Mouse (Mus musculus) neural tube, embryonic 13.5 days (tissue): ENCODE measurements at regions not wholly inside any gene's neighbourhood (a gene's known extent, or its start where the extent isn't known, plus 50 kb on each side); places are given as distances from the start of the nearest gene placed in this dataset.

ENCODE experiments used
- ATAC-seq: fragments of 200-750 bp; cut with Nextera tagmentation; 2 replicates; pipeline ENCODE4 v1.8.0; 2017; ENCODE audit warnings: low read depth, mild to moderate bottlenecking, moderate TSS enrichment, moderate library complexity
- H3K27ac ChIP-seq: fragments of 300-500 bp; sonication (generic); replicated peaks from 2 replicates; pipeline ENCODE4 v1.5.1; 2015; ENCODE audit warnings: moderate library complexity, mild to moderate bottlenecking, inconsistent platforms
- H3K27me3 ChIP-seq: fragments of 300-500 bp; sonication (generic); 2 replicates; pipeline ENCODE4 v1.6.1; 2015; ENCODE audit warnings: mild to moderate bottlenecking, inconsistent platforms
- H3K36me3 ChIP-seq: fragments of 300-500 bp; sonication (generic); 2 replicates; pipeline ENCODE4 v1.6.1; 2015; ENCODE audit warnings: mild to moderate bottlenecking, inconsistent platforms
- H3K4me1 ChIP-seq: fragments of 300-500 bp; sonication (generic); replicated peaks from 2 replicates; pipeline ENCODE4 v1.6.1; 2015; ENCODE audit warnings: inconsistent platforms
- H3K4me2 ChIP-seq: fragments of 300-500 bp; sonication (generic); 2 replicates; pipeline ENCODE4 v1.6.1; 2015; ENCODE audit warnings: inconsistent platforms, mild to moderate bottlenecking, moderate library complexity
- H3K4me3 ChIP-seq: fragments of 300-500 bp; sonication (generic); 2 replicates; pipeline ENCODE4 v1.5.1; 2015; ENCODE audit warnings: mild to moderate bottlenecking, inconsistent platforms
- H3K9ac ChIP-seq: fragments of 300-500 bp; sonication (generic); 2 replicates; pipeline ENCODE4 v1.6.1; 2015; ENCODE audit warnings: moderate library complexity, mild to moderate bottlenecking, inconsistent platforms
- H3K9me3 ChIP-seq: fragments of 300-500 bp; sonication (generic); 2 replicates; pipeline ENCODE4 v1.6.1; 2016; ENCODE audit warnings: inconsistent platforms
- WGBS: fragments of 180-500 bp; shearing (Covaris S2); methylation state at CpG from one replicate; pipeline ENCODE4 v1.1.7; 2015; 5-methylcytosine and 5-hydroxymethylcytosine counted together

DNA sequence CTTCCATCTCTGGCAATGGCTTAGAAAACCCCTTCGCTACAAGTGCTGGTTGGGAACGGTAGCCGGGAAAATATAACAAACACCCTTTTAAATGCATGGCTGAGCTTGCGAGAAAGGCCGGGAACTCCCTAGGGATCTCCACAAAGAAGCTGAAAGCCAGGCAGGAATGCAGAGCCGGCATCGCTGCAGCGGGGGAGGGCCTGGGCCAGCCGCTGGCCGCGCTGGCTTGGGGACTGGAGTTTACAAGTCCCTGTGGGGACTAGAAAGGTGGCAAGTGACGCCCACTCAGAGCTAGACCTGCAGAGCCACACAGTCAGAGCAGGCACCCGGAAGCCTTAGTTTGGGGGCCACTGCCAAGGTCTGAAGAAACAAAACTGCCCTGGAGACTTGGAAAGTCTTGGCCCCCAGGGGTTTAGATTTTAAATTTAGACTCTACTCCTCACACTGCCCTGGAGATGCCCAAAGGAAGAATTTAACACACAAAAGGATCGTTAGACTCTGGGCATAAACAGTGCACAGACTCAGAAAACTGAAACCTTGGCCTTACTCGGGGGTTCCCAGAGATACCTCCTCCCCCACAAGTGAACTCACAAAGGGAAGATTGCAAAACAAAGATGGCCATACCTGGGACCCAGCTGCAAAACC, 59.4 kb downstream of the 1700001O22Rik start:
- Histone ChIP-seq H3K4me3 (no peak overlapping the region), H3K4me1 (peaks cover 26% of the 10 kb centered on the region), H3K9ac (peak overlapping the region; percentile 61), H3K4me2 (peak overlapping the region; percentile 33), H3K36me3 (no peaks in the 10 kb centered on the region), H3K9me3 (no peaks in the 10 kb centered on the region), H3K27me3 (no peaks in the 10 kb centered on the region), H3K27ac (peak overlapping the region; percentile 94)
- peak; percentile 79 for ATAC-seq
- 2% methylated on average over 15 of the region's 15 CpGs for WGBS

DNA sequence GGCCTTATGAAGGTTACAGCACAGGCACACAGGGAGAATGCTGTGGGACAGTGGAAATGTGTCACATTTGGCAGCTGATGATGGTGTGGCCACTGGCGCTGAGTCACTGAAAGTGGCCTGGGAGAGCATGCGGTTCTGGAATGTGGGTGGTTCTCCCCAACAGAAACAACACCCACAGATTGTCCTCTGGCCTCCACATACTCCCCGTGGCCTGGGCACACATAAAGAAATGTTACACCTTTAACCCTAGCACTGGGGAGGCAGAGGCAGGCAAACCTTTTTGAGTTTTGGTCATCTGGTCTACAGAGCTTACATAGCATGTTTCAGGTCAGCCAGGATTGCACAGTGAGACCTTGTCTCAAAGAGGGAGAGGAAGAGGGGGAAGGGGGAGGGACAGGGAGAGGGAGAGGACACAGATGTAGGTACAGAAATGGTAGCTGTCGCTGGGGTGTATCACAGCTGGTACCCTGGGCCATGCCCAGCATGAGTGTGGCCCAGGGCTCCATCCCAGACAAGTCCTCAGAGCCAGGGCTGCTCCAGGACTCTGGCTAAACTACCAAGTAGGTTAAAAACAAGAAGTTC, 60.1 kb downstream of the 1700001O22Rik start:
- Histone ChIP-seq H3K9ac (peak overlapping the region; percentile 61), H3K4me2 (peak overlapping the region; percentile 33), H3K27me3 (no peaks in the 10 kb centered on the region)

DNA sequence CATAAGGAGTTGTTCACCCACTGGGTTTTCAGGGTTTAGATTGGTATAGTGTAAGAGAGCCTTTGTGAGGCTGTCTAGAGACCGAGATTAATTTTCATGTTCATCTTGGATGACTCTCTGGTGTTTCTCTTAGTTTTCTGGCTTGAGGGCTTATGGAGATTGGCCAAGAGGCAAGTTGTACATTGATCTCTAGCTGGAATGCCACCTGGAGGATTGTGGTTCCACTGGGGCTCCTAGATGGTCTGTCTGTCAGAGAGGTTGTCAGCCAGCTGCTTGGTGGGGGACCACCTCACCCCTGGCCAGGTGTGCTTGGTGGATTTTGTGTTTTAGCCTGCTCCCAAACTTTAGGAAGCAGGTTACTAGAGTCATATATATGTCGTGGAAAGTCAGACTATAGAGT, 62.0 kb downstream of the 1700001O22Rik start:
- H3K27me3 ChIP-seq: no peaks in the 10 kb centered on the region
- 92% methylated on average over 2 of the region's 2 CpGs for WGBS

More for the DNA sequence above, 60.1 kb downstream of the 1700001O22Rik start:
- Histone ChIP-seq H3K36me3 (no peaks in the 10 kb centered on the region), H3K27ac (peak overlapping the region; percentile 94), H3K9me3 (no peaks in the 10 kb centered on the region), H3K4me1 (peaks cover 33% of the 10 kb centered on the region), H3K4me3 (no peak overlapping the region)
- WGBS: 37% methylated on average over 4 of the region's 4 CpGs
- ATAC-seq: peak; percentile 72

DNA sequence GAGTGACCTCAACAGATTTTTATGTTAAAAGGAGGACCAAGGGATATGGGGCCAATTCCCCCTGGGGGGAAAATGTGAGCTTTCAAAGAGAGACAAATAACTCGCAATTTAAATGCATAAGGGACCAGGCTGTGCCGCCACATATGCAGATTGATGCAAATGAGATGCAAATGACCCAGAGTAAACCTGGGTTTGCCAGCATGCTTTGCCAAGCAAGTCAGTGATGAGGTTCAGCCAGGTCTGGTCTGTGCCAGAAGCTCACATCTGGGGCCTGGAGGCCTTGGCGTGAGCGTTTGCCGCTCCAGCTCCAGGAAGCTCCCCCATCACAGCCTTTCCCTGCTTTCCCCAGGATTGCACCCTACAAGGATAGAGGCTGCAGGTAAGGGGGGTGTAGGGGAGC, 65.7 kb downstream of the 1700001O22Rik start:
- H3K4me1 ChIP-seq: peaks cover 45% of the 10 kb centered on the region
- no peaks in the 10 kb centered on the region for H3K27me3 ChIP-seq
- peak overlapping the region; percentile 82 for H3K27ac ChIP-seq
- no peak overlapping the region for H3K4me3 ChIP-seq
- H3K9me3 ChIP-seq: no peaks in the 10 kb centered on the region
- H3K9ac ChIP-seq: no peak overlapping the region
- peak; percentile 81 for ATAC-seq
- no peaks in the 10 kb centered on the region for H3K36me3 ChIP-seq
- 33% methylated on average over 5 of the region's 5 CpGs for WGBS
- no peak overlapping the region for H3K4me2 ChIP-seq

More for the DNA sequence above, 62.0 kb downstream of the 1700001O22Rik start:
- Histone ChIP-seq H3K4me3 (no peak overlapping the region), H3K4me1 (peaks cover 51% of the 10 kb centered on the region), H3K27ac (no peak overlapping the region), H3K9me3 (no peaks in the 10 kb centered on the region), H3K9ac (no peak overlapping the region), H3K4me2 (no peak overlapping the region), H3K36me3 (no peaks in the 10 kb centered on the region)
- no peak for ATAC-seq

DNA sequence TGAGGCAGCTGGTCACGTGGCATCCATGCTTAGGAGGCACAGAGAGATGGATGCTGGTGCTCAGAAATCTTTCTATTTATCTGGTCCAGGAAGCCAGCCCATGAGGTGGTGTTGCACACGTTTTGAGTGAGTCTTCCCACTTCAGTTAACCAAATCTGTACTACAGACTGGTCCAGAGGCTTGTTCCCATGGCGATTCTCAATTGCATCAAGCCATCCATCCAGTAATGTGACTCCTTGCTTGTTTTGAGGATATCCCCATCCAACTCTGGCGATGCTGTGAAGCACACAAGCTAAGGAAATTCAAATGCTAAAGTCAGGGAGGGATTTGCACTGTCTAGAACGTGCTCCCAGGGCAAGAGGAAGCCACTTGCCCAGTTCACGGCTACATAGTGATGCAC, 66.8 kb downstream of the 1700001O22Rik start:
- ATAC-seq: no peak
- Histone ChIP-seq H3K4me1 (peaks cover 40% of the 10 kb centered on the region), H3K9ac (no peak overlapping the region), H3K9me3 (no peaks in the 10 kb centered on the region), H3K27ac (peak overlapping the region; percentile 82), H3K4me2 (no peak overlapping the region), H3K36me3 (no peaks in the 10 kb centered on the region), H3K4me3 (no peak overlapping the region), H3K27me3 (no peaks in the 10 kb centered on the region)
- 51% methylated on average over 6 of the region's 6 CpGs for WGBS

DNA sequence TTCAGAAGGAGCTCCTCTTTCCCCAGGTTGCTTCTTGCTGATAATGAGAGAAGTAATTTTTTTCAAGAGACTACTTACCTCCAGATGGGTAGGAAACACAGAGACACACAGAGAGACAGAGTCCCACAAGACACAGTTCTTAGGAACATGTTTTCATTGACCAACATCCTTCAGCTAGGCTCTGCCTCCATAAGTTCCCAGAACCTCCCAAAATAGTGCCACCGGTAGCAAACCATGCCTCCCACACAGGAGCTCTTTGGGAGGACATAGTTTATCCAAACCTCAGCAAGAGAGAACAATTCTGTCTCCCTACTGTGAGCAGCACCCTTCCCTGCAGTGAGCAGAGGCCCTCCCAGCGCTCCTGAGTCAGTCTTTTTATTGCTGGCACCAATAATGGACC, 67.2 kb downstream of the 1700001O22Rik start:
- no peak for ATAC-seq
- WGBS: 53% methylated on average over 2 of the region's 2 CpGs
- no peaks in the 10 kb centered on the region for H3K27me3 ChIP-seq

DNA sequence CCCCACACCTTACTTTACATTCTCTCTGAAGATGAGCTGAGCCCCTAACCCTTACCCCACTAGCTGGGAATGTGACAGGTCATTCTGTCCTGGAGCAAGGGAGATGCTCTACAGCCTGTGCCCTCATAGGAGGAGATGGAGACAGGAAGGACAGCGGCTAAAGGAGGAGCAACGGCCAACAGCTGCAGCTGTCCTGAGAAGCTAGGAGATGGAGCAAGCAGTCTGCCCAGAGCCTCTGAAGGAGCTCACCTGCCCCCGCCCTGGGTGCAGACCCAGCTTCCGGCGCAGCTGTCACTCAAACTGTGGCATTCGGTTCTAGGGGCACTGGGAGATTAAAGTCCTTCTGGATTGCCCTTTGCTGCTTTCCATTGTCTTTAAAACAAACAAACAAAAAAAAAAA, 69.6 kb downstream of the 1700001O22Rik start:
- no peak overlapping the region for H3K4me2 ChIP-seq
- H3K27me3 ChIP-seq: no peaks in the 10 kb centered on the region
- no peaks in the 10 kb centered on the region for H3K36me3 ChIP-seq
- WGBS: 36% methylated on average over 6 of the region's 6 CpGs
- 0 out of 2 replicates have a peak overlapping the region, but pooled peaks have one; percentile 5 for H3K27ac ChIP-seq
- H3K9ac ChIP-seq: 0 out of 2 replicates have a peak overlapping the region, but pooled peaks have one; percentile 12
- no peak overlapping the region for H3K4me3 ChIP-seq
- peaks cover 38% of the 10 kb centered on the region for H3K4me1 ChIP-seq
- ATAC-seq: no peak
- H3K9me3 ChIP-seq: no peaks in the 10 kb centered on the region

More for the DNA sequence above, 67.2 kb downstream of the 1700001O22Rik start:
- Histone ChIP-seq H3K4me3 (no peak overlapping the region), H3K9ac (no peak overlapping the region), H3K4me1 (peaks cover 40% of the 10 kb centered on the region), H3K4me2 (no peak overlapping the region), H3K9me3 (no peaks in the 10 kb centered on the region), H3K36me3 (no peaks in the 10 kb centered on the region), H3K27ac (peak overlapping the region; percentile 82)

DNA sequence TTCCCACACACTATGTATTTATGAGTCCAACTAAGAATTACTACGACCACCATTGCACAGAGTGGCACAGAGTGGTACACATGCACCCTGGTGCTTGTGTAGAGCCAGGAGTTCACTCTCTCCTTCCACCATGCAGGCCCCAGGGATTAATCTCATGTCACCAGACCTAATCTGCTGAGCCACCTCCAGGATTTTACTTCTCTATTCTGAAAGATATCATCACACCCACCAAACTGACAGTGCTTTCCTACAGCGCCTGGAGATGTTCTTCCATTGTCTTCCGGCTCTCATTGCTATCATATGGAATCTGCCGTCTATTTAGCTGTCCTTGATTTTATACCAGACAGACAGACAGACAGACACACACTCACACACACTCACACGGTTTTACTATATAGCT, 71.6 kb downstream of the 1700001O22Rik start:
- 98% methylated on average over 5 of the region's 5 CpGs for WGBS
- Histone ChIP-seq H3K9ac (no peak overlapping the region), H3K4me3 (no peak overlapping the region), H3K9me3 (no peaks in the 10 kb centered on the region), H3K4me1 (peaks cover 19% of the 10 kb centered on the region), H3K36me3 (no peaks in the 10 kb centered on the region), H3K27ac (no peak overlapping the region), H3K27me3 (no peaks in the 10 kb centered on the region), H3K4me2 (no peak overlapping the region)
- ATAC-seq: no peak

DNA sequence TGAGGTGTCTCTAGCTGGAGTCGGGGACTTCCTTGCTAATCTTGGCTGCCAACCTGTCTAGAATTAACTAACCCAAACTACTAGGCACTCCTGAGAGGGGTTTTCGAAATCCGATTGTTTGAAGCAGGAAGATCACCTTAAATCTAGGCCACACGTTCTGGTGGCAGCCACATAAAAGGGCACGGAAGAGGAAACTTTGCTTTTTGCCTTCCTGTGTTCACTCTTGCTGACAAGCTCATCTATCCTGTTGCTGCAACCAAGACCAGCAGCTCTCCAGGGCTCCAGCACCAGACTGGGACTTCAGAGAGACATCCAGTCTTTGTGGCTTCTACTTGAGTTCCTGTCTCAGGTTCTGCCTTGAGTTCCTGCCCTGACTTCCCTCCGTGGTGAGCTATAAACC, 75.5 kb downstream of the 1700001O22Rik start:
- H3K4me3 ChIP-seq: no peak overlapping the region
- no peaks in the 10 kb centered on the region for H3K9me3 ChIP-seq
- H3K27me3 ChIP-seq: no peaks in the 10 kb centered on the region
- no peak overlapping the region for H3K27ac ChIP-seq
- ATAC-seq: no peak
- no peaks in the 10 kb centered on the region for H3K36me3 ChIP-seq
- no peak overlapping the region for H3K4me2 ChIP-seq
- no peak overlapping the region for H3K9ac ChIP-seq
- peaks cover 36% of the 10 kb centered on the region for H3K4me1 ChIP-seq
- 86% methylated on average over 6 of the region's 6 CpGs for WGBS

DNA sequence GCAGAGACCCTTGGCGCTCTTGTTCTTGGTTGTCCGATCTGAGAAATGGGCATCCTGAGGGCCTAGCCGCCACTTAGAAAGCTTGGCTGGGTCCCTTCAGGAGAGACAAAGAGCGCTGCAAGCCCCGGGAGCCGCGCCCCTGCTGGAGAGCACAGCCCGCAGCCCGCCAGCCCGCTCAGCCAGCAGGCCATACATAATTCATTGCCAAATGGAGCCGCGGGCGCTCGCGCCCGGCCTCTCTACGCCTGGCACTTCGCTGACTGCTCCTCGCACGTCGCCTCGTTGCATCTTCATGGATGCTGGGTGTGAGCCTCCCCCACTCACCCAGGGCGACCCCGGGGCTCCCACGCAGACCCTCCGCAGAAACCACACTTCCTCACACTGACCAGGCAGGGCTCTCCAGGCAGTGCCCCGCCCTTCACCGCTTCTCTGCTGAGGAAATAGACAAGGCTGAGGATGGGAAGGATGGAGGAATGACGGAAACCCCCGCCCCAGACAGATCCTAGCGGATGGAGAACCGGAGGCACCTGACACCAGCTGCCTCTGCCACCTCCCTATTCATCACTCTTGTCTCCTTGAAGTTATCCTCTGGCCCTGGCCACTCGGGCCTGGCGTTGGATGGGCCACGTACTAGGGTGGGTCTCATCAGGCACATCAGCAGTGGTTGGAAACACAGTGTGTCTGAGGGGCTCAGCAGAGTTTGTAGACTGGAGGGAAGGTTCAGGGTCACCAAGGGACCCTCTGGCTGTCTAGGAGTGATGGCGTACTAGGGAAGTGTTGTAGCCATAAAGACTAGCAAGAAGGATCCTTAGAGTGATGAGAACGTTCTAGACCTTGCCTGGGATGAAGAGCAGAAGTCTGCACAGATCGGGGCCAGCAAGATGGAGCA, 77.6 kb downstream of the 1700001O22Rik start:
- Histone ChIP-seq H3K27me3 (no peaks in the 10 kb centered on the region), H3K4me3 (no peak overlapping the region), H3K4me1 (peaks cover 57% of the 10 kb centered on the region), H3K9ac (peak overlapping the region; percentile 67), H3K27ac (peak overlapping the region; percentile 100), H3K9me3 (no peaks in the 10 kb centered on the region), H3K4me2 (peak overlapping the region; percentile 44), H3K36me3 (no peaks in the 10 kb centered on the region)
- peak; percentile 64 for ATAC-seq
- WGBS: 10% methylated on average over 38 of the region's 38 CpGs

DNA sequence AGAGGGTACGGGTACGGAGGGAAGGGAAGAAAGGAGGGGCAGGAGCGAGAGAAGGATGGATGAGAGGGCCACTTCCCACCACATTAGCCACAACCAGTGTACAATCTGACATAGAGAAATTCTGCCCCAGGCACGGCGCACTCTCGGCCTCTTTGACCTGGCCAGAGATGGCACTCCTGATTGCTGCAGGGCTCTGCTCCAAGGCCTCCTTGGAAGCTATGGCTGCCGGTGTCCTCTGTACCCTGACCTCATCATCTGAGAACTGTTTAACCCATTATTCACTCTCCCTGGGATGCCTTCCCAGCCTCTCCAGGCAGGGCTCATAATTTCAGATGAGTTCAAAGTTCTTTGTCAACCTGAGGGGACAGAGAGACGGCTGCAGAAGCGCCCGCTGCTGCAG, 78.3 kb downstream of the 1700001O22Rik start:
- no peaks in the 10 kb centered on the region for H3K27me3 ChIP-seq
- H3K4me3 ChIP-seq: no peak overlapping the region
- H3K4me2 ChIP-seq: peak overlapping the region; percentile 44
- ATAC-seq: no peak
- H3K9ac ChIP-seq: peak overlapping the region; percentile 67
- H3K9me3 ChIP-seq: no peaks in the 10 kb centered on the region
- no peaks in the 10 kb centered on the region for H3K36me3 ChIP-seq
- H3K4me1 ChIP-seq: peaks cover 64% of the 10 kb centered on the region
- peak overlapping the region; percentile 100 for H3K27ac ChIP-seq
- 31% methylated on average over 10 of the region's 10 CpGs for WGBS

DNA sequence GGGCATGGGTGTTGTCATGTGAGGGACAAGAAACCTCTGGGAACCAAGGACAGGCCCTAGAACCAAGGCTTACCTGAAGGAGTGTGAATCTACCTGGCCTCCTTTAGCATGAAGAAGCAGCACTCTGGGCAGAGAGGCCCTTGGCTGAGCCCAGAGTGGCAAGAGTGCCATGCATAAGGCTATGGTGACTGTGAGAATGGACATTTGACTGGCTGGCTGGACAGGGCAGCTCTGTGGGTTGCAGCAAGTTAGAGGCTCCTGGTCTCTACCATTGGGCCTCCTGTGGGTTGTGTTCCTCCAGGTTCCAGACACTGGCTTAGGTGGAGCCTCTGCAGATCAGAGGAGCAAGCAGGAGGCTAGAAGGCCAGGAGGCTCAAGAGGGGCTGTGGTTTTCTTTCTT, 78.9 kb downstream of the 1700001O22Rik start:
- no peak for ATAC-seq
- H3K9me3 ChIP-seq: no peaks in the 10 kb centered on the region
- H3K4me1 ChIP-seq: peaks cover 70% of the 10 kb centered on the region
- no peak overlapping the region for H3K4me3 ChIP-seq
- H3K27ac ChIP-seq: peak overlapping the region; percentile 100
- no peaks in the 10 kb centered on the region for H3K36me3 ChIP-seq
- peak overlapping the region; percentile 67 for H3K9ac ChIP-seq
- no peak overlapping the region for H3K4me2 ChIP-seq
- H3K27me3 ChIP-seq: no peaks in the 10 kb centered on the region
